ENCODE assay signal across 8 mouse cellular contexts in the genomic region with DNA sequence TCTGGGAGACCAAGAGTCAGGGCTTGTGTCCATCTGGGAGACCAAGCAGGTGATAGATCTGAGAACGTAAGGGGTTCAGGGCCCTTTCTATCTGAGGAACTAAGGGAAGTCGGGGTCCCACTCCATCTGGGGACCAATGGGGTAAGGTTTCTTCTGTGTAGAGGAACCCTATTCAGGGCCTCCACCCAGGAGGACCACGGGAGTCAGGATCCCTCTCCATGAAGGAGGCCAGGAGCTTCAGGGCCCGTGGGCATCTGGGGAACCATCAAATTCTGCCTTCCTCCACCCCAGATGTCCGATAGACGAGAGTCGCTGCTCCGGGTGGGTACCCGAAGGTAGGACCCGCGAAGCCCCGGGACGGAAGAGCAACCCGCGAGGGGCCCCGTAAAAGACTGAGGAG. TPM values are rescaled to one million over a fixed set of nuclear protein-coding genes. Genes with fewer than 3 reads are reported as not detected.
A peak's percentile ranks its signal among the peaks of the same experiment; 100 is the strongest.
DNase-seq lines count a peak whose midpoint lies in the region; ATAC-seq and TF ChIP-seq lines count a peak whose summit lies in the region.

No protein-coding gene starts in this region.

- H3K4me1 ChIP-seq in kidney, embryonic 14.5 days (ENCODE audit: control insufficient read depth, insufficient read depth, low read length), result peaks cover 17% of the 10 kb centered on the region
- peaks cover 8 to 26% of the 10 kb centered on the region in 2 experiments for H3K4me1 ChIP-seq in MEL (ENCODE audit: control insufficient read depth in 1 of 2, insufficient read depth in 2 of 2, low read length in 2 of 2)
- H3K4me1 ChIP-seq in forebrain, embryonic 13.5 days, result peaks cover 35% of the 10 kb centered on the region
- H3K4me1 ChIP-seq in stomach, embryonic 14.5 days (ENCODE audit: control insufficient read depth, insufficient read depth, low read length), result peaks cover 25% of the 10 kb centered on the region

- no peak overlapping the region for H3K27ac ChIP-seq in kidney, embryonic 14.5 days (ENCODE audit: low read depth, low read length)
- H3K27ac ChIP-seq in MEL (ENCODE audit: control insufficient read depth, low read depth, low read length), result peak overlapping the region; percentile 57
- H3K27ac ChIP-seq in forebrain, embryonic 13.5 days, result peak overlapping the region; percentile 75
- no peak overlapping the region for H3K27ac ChIP-seq in stomach, embryonic 14.5 days (ENCODE audit: low read length)

- no peak for TF ChIP-seq CTCF in MEL (IDR thresholded peaks at IDR 0.05 in 2 of 3, conservative IDR thresholded peaks at IDR 0.05 in 1 of 3; ENCODE audit: control insufficient read depth in 1 of 3, insufficient read depth in 1 of 3, low read depth in 2 of 3, low read length in 3 of 3, poor library complexity in 1 of 3, severe bottlenecking in 1 of 3)

- no peak for TF ChIP-seq RAD21 in MEL (IDR thresholded peaks at IDR 0.05; ENCODE audit: low read depth, low read length)

- no peaks in the 10 kb centered on the region; the same call in 1 of the 2 replicates for H3K9me3 ChIP-seq in kidney, embryonic 14.5 days (ENCODE audit: control insufficient read depth, low read length)
- H3K9me3 ChIP-seq in MEL (replicated peaks; ENCODE audit: insufficient read depth, low read length), result no peaks in the 10 kb centered on the region
- H3K9me3 ChIP-seq in forebrain, embryonic 13.5 days (replicated peaks), result no peaks in the 10 kb centered on the region
- H3K9me3 ChIP-seq in stomach, embryonic 14.5 days (ENCODE audit: control insufficient read depth, low read depth, low read length), result no peaks in the 10 kb centered on the region

- peak; percentile 41 for ATAC-seq in kidney, embryonic 14.5 days (ENCODE audit: low FRiP score, low TSS enrichment)
- ATAC-seq in forebrain, embryonic 13.5 days, result peak; percentile 60
- peak; percentile 43; the same call in 1 of the 2 replicates for ATAC-seq in stomach, embryonic 14.5 days (ENCODE audit: insufficient number of reproducible peaks, insufficient read depth, low FRiP score, low read depth)

- under 1% methylated on average over 16 of the region's 16 CpGs for WGBS in kidney, embryonic 14.5 days
- 0% methylated on average over 16 of the region's 16 CpGs for WGBS in forebrain, embryonic 13.5 days
- WGBS in stomach, embryonic 14.5 days, result under 1% methylated on average over 16 of the region's 16 CpGs

- peak overlapping the region; percentile 87 for H3K4me3 ChIP-seq in kidney, embryonic 14.5 days (ENCODE audit: low read length)
- peak overlapping the region; percentile 87 to 92 for H3K4me3 ChIP-seq in MEL (ENCODE audit: control insufficient read depth in 1 of 2, insufficient read depth in 1 of 2, low read depth in 2 of 2, low read length in 2 of 2)
- H3K4me3 ChIP-seq in forebrain, embryonic 13.5 days, result peak overlapping the region; percentile 89
- peak overlapping the region; percentile 74 for H3K4me3 ChIP-seq in stomach, embryonic 14.5 days (ENCODE audit: low read depth, low read length)

- peak overlapping the region; percentile 94 for H3K9ac ChIP-seq in kidney, embryonic 14.5 days (ENCODE audit: low read depth, low read length)
- H3K9ac ChIP-seq in MEL (ENCODE audit: control insufficient read depth, low read depth, low read length, poor library complexity, severe bottlenecking), result peak overlapping the region; percentile 93
- H3K9ac ChIP-seq in forebrain, embryonic 13.5 days, result peak overlapping the region; percentile 94
- peak overlapping the region; percentile 88 for H3K9ac ChIP-seq in stomach, embryonic 14.5 days (replicated peaks; ENCODE audit: low read depth, low read length)

- TF ChIP-seq POLR2A in MEL (IDR thresholded peaks at IDR 0.05; ENCODE audit: control insufficient read depth in 1 of 2, insufficient read depth in 1 of 2, low read depth in 1 of 2, low read length in 2 of 2, poor library complexity in 1 of 2), result no peak

- no peak for DNase-seq in kidney, adult 11 months
- DNase-seq in MEL (ENCODE audit: low read depth, low spot score) (peak; percentile 59), liver (peak; percentile 38)
- no peak for DNase-seq in kidney, postnatal 25 days
- no peak for DNase-seq in thymus, postnatal 14 days

- H3K27me3 ChIP-seq in kidney, embryonic 14.5 days (ENCODE audit: control insufficient read depth, insufficient read depth, low read length), result no peaks in the 10 kb centered on the region; the same call in 1 of the 2 replicates
- H3K27me3 ChIP-seq in MEL (ENCODE audit: control insufficient read depth in 1 of 2, insufficient read depth in 2 of 2, low read length in 2 of 2), result no peaks in the 10 kb centered on the region
- H3K27me3 ChIP-seq in forebrain, embryonic 13.5 days, result peaks cover 25% of the 10 kb centered on the region; the same call in 1 of the 2 replicates
- no peaks in the 10 kb centered on the region for H3K27me3 ChIP-seq in stomach, embryonic 14.5 days (ENCODE audit: control insufficient read depth, insufficient read depth, low read length)

- no peak for TF ChIP-seq EP300 in MEL (IDR thresholded peaks at IDR 0.05; ENCODE audit: low read depth in 1 of 2, low read length in 2 of 2)

- peaks cover 45% of the 10 kb centered on the region for H3K79me2 ChIP-seq in MEL (ENCODE audit: control insufficient read depth, insufficient read depth, low read length, poor library complexity)

- peak overlapping the region; percentile 57 for H3K4me2 ChIP-seq in kidney, embryonic 14.5 days (replicated peaks; ENCODE audit: low read depth, low read length)
- H3K4me2 ChIP-seq in forebrain, embryonic 13.5 days, result peak overlapping the region; percentile 95
- peak overlapping the region; percentile 86 for H3K4me2 ChIP-seq in stomach, embryonic 14.5 days (replicated peaks; ENCODE audit: low read depth, low read length)

- no peaks in the 10 kb centered on the region for H3K36me3 ChIP-seq in kidney, embryonic 14.5 days (ENCODE audit: control insufficient read depth, insufficient read depth, low read length)
- peaks cover 0 to 24% of the 10 kb centered on the region in 2 experiments; a peak in 3 of 4 replicates for H3K36me3 ChIP-seq in MEL (ENCODE audit: control insufficient read depth in 1 of 2, insufficient read depth in 2 of 2, low read length in 2 of 2)
- no peaks in the 10 kb centered on the region for H3K36me3 ChIP-seq in forebrain, embryonic 13.5 days (ENCODE audit: poor library complexity, severe bottlenecking)
- no peaks in the 10 kb centered on the region for H3K36me3 ChIP-seq in stomach, embryonic 14.5 days (ENCODE audit: control insufficient read depth, insufficient read depth, low read length)

TF ChIP-seq in MEL, 35 proteins besides CTCF, POLR2A, EP300 and RAD21:
- peak; percentile 18; the same call in 1 of the 2 replicates for TF ChIP-seq MXI1 (IDR thresholded peaks at IDR 0.05; ENCODE audit: low read depth, low read length)
- no peak for TF ChIP-seq MEF2A (IDR thresholded peaks at IDR 0.05; ENCODE audit: extremely low read depth, insufficient replicate concordance, low read depth, low read length, poor library complexity, severe bottlenecking)
- TF ChIP-seq NRF1 (IDR thresholded peaks at IDR 0.05; ENCODE audit: insufficient read depth, low read depth, low read length, poor library complexity, severe bottlenecking), result no peak
- TF ChIP-seq CHD1 (IDR thresholded peaks at IDR 0.05; ENCODE audit: low read depth, low read length), result 0 out of 2 replicates have a peak, but pooled peaks have one; percentile 44
TF ChIP-seq in MEL: peak in this region for 2.

RNA-seq across cellular contexts. Expression of a gene that starts 16.5 kb away (rescaled TPM):
- polyA plus RNA-seq in kidney, embryonic 14.5 days (2014; fragmentation: Nextera tagmentation; extraction: Ambion mirVana), result 21.0 and 45.8 TPM in 2 replicates
- total RNA-seq in MEL (2012; rRNA removed), result 33.3 and 35.6 TPM in 2 replicates
- polyA plus RNA-seq in MEL (2012; ENCODE audit: insufficient read depth in 1 of 2, insufficient read length in 2 of 2, low read depth in 1 of 2, low replicate concordance in 2 of 2, missing spikeins in 1 of 2), result 10 to 100 TPM; 53.4 to 63.8 TPM
- 66.4 and 75.2 TPM in 2 replicates for polyA plus RNA-seq in forebrain, embryonic 13.5 days (2015; fragmentation: Nextera tagmentation; extraction: Ambion mirVana)
- 53.2 and 55.0 TPM in 2 replicates for polyA plus RNA-seq in stomach, embryonic 14.5 days (2014; fragmentation: Nextera tagmentation; extraction: Ambion mirVana)

RNA-seq across cellular contexts. Expression of a gene that starts 47.7 kb away (rescaled TPM):
- 0.46 and 0.69 TPM in 2 replicates for polyA plus RNA-seq in kidney, embryonic 14.5 days (2014; fragmentation: Nextera tagmentation; extraction: Ambion mirVana)
- 0.19 and 0.39 TPM in 2 replicates for total RNA-seq in MEL (2012; rRNA removed)
- under 1 TPM in 1 of 2 experiments, not detected in 1; 0.13 TPM for polyA plus RNA-seq in MEL (2012; ENCODE audit: insufficient read depth in 1 of 2, insufficient read length in 2 of 2, low read depth in 1 of 2, low replicate concordance in 2 of 2, missing spikeins in 1 of 2)
- polyA plus RNA-seq in forebrain, embryonic 13.5 days (2015; fragmentation: Nextera tagmentation; extraction: Ambion mirVana), result 20.4 and 22.7 TPM in 2 replicates
- polyA plus RNA-seq in stomach, embryonic 14.5 days (2014; fragmentation: Nextera tagmentation; extraction: Ambion mirVana), result 1.6 and 2.6 TPM in 2 replicates

Comparison
In these comparisons a context has a peak if more than half of its experiments do, and no peak if none do; other contexts are left out.
1. H3K27ac ChIP-seq: peak in MEL (single experiment) and forebrain, embryonic 13.5 days (single experiment); none in kidney, embryonic 14.5 days (single experiment) and stomach, embryonic 14.5 days (single experiment).
2. DNase-seq: peak in MEL (single experiment) and liver (single experiment); none in kidney, adult 11 months (single experiment), kidney, postnatal 25 days (0 of 2) and thymus, postnatal 14 days (single experiment).
3. Peak in every context shown above with its lines, with median percentiles within 50 percentile points of each other: ATAC-seq, H3K4me2 ChIP-seq, H3K4me3 ChIP-seq and H3K9ac ChIP-seq.